Mouse (Mus musculus) kidney, adult 2 months (tissue): ENCODE measurements around the gene Gsc2.

Source experiments
- CTCF ChIP-seq: fragments of 200-500 bp; conservative IDR thresholded peaks from 2 replicates; pipeline ENCODE4 v1.5.1; 2011; ENCODE audit warnings: low read depth, mild to moderate bottlenecking, control low read depth, low read length, moderate library complexity, mixed read lengths; ENCODE audit not compliant: insufficient read depth, insufficient read length
- POLR2A ChIP-seq: fragments of 200-500 bp; IDR thresholded peaks from one replicate; pipeline ENCODE4 v1.6.1; 2011; ENCODE audit warnings: low read depth, low read length, control low read depth

- TF ChIP-seq CTCF = no peak
- no peak for TF ChIP-seq POLR2A
Observed at GRCm38 (mm10) chr16:17929631-17930030, 14.8 kb upstream of the Gsc2 start.
